In the genomic region with DNA sequence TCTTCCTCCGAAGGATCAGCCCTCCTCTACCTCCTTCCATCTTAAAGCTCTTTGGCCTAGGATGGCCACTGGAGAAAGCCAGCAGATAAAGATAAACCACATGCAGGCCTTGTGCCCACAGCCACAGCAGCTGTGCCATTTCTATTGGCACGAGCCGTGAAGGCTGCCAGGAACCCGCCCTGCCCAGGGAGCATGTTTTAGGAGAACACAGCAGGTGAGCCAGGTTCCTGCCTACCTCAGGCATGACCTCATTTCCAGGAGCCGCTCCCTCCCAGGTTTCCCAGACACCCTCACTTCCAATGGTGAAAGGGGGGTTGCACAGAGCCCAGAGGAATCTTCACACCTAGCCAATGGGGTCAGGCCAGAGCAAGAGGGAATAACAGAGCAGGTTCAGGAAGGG, we compare ENCODE assay signal across 10 mouse cellular contexts. TPM values are rescaled to one million over a fixed set of nuclear protein-coding genes. Genes with fewer than 3 reads are reported as not detected.
DNase-seq lines count a peak whose midpoint lies in the region; ATAC-seq and TF ChIP-seq lines count a peak whose summit lies in the region.
"Had no signal": no experiment of that assay in that cellular context is flagged by ENCODE, and none has a peak within 500 bp of the region (broad histone marks: within the 10 kb centered on the region; RNA-seq: fewer than 3 reads in every experiment).

No protein-coding gene starts in this region.

- ATAC-seq in activated CD4-positive, CD25-positive, alpha-beta regulatory T cell, adult 4 months: no peak
- ATAC-seq in midbrain, postnatal 0 days (ENCODE audit: low FRiP score): no peak

- TF ChIP-seq CTCF in lung, adult 2 months (IDR thresholded peaks at IDR 0.05; ENCODE audit: insufficient read depth, low read length): no peak
- TF ChIP-seq CTCF in midbrain, postnatal 0 days (IDR thresholded peaks at IDR 0.05): no peak

- no peak overlapping the region for H3K27ac ChIP-seq in midbrain, postnatal 0 days (ENCODE audit: low read depth, low read length)
- no peak overlapping the region for H3K27ac ChIP-seq in midbrain, embryonic 10.5 days (replicated peaks)
- H3K27ac ChIP-seq: embryonic facial prominence, embryonic 13.5 days had no signal

- peak; percentile 27 for DNase-seq in gastrocnemius, postnatal 10 days
- no peak for DNase-seq in gastrocnemius, postnatal 36 days
- peak; percentile 43 for DNase-seq in testis, postnatal 10 days (ENCODE audit: low spot score)
- no peak for DNase-seq in testis, postnatal 14 days (ENCODE audit: low spot score)
- DNase-seq in lung, adult 2 months: peak; percentile 60
- no peak for DNase-seq in midbrain, postnatal 0 days (ENCODE audit: low spot score)
- DNase-seq in midbrain, embryonic 10.5 days (ENCODE audit: low spot score): no peak
- DNase-seq: right cerebral cortex, postnatal 4 days had no signal

- H3K27me3 ChIP-seq in midbrain, postnatal 0 days (ENCODE audit: insufficient read depth, low read length): no peaks in the 10 kb centered on the region
- H3K27me3 ChIP-seq in midbrain, embryonic 10.5 days (ENCODE audit: low read depth, poor library complexity, severe bottlenecking): peaks cover 49% of the 10 kb centered on the region

- H3K4me1 ChIP-seq in lung, adult 2 months (ENCODE audit: control insufficient read depth, insufficient read depth, low read length): peaks cover 31% of the 10 kb centered on the region
- peaks cover 7% of the 10 kb centered on the region; the same call in 1 of the 2 replicates for H3K4me1 ChIP-seq in midbrain, postnatal 0 days (ENCODE audit: insufficient read depth, low read length)
- H3K4me1 ChIP-seq in midbrain, embryonic 10.5 days: peaks cover 35% of the 10 kb centered on the region

- no peak overlapping the region for H3K4me2 ChIP-seq in midbrain, postnatal 0 days (ENCODE audit: low read depth, low read length, poor library complexity, severe bottlenecking)
- H3K4me2 ChIP-seq: embryonic facial prominence, embryonic 13.5 days had no signal

- no peaks in the 10 kb centered on the region for H3K9me3 ChIP-seq in midbrain, postnatal 0 days (ENCODE audit: low read length)
- H3K9me3 ChIP-seq in midbrain, embryonic 10.5 days (replicated peaks): no peaks in the 10 kb centered on the region
- H3K9me3 ChIP-seq: embryonic facial prominence, embryonic 13.5 days had no signal

- H3K4me3 ChIP-seq in lung, adult 2 months (replicated peaks; ENCODE audit: extremely low read depth, low read depth, low read length): no peak overlapping the region
- no peak overlapping the region for H3K4me3 ChIP-seq in midbrain, postnatal 0 days (ENCODE audit: low read depth, low read length)
- H3K4me3 ChIP-seq in midbrain, embryonic 10.5 days: no peak overlapping the region
- H3K4me3 ChIP-seq: embryonic facial prominence, embryonic 13.5 days had no signal

- TF ChIP-seq POLR2A in lung, adult 2 months (IDR thresholded peaks at IDR 0.05; ENCODE audit: borderline replicate concordance, extremely low read depth, low read depth, low read length): no peak

- 42% methylated on average over 5 of the region's 5 CpGs for WGBS in lung, adult 2 months
- WGBS in midbrain, postnatal 0 days: 57% methylated on average over 5 of the region's 5 CpGs
- WGBS in midbrain, embryonic 10.5 days: 77% methylated on average over 5 of the region's 5 CpGs

- H3K36me3 ChIP-seq in midbrain, postnatal 0 days (ENCODE audit: insufficient read depth, low read length): no peaks in the 10 kb centered on the region
- H3K36me3 ChIP-seq in midbrain, embryonic 10.5 days: no peaks in the 10 kb centered on the region
- H3K36me3 ChIP-seq: embryonic facial prominence, embryonic 13.5 days had no signal

- no peak overlapping the region for H3K9ac ChIP-seq in midbrain, postnatal 0 days (replicated peaks; ENCODE audit: low read length, poor library complexity, severe bottlenecking)
- H3K9ac ChIP-seq: embryonic facial prominence, embryonic 13.5 days had no signal

- intact Hi-C loops in gastrocnemius, postnatal 36 days (cut with DNase I): no loop called here

RNA-seq across cellular contexts. Expression of a gene that starts 3.8 kb away (rescaled TPM):
- 1 to 10 TPM; 3.4 to 4.6 TPM for total RNA-seq in gastrocnemius, postnatal 10 days (2021)
- total RNA-seq in gastrocnemius, postnatal 36 days (2021): 1 to 10 TPM; 3.2 to 4.0 TPM
- 181 and 187 TPM in 2 replicates for polyA plus RNA-seq in lung, adult 2 months (2012; rRNA removed)
- under 1 TPM; 0.56 to 0.64 TPM for polyA plus RNA-seq in activated CD4-positive, CD25-positive, alpha-beta regulatory T cell, adult 4 months (2017; shearing (Covaris generic))
- total RNA-seq in midbrain, postnatal 0 days (2014; rRNA removed): 33.2 and 38.3 TPM in 2 replicates
- 11.2 and 12.3 TPM in 2 replicates for polyA plus RNA-seq in midbrain, postnatal 0 days (2015; fragmentation: Nextera tagmentation; extraction: Ambion mirVana)
- 5.1 and 5.4 TPM in 2 replicates for polyA plus RNA-seq in midbrain, embryonic 10.5 days (2016; fragmentation: Nextera tagmentation; extraction: Ambion mirVana)

RNA-seq across cellular contexts. Expression of a gene that starts 31.6 kb away (rescaled TPM):
- 100 to 1,000 TPM; 345 to 347 TPM for total RNA-seq in gastrocnemius, postnatal 10 days (2021)
- total RNA-seq in gastrocnemius, postnatal 36 days (2021): 100 to 1,000 TPM; 370 to 480 TPM
- 53.0 and 67.3 TPM in 2 replicates for polyA plus RNA-seq in lung, adult 2 months (2012; rRNA removed)
- 1 to 10 TPM; 2.9 to 5.6 TPM for polyA plus RNA-seq in activated CD4-positive, CD25-positive, alpha-beta regulatory T cell, adult 4 months (2017; shearing (Covaris generic))
- total RNA-seq in midbrain, postnatal 0 days (2014; rRNA removed): 14.1 and 18.1 TPM in 2 replicates
- 30.8 and 32.7 TPM in 2 replicates for polyA plus RNA-seq in midbrain, postnatal 0 days (2015; fragmentation: Nextera tagmentation; extraction: Ambion mirVana)
- polyA plus RNA-seq in midbrain, embryonic 10.5 days (2016; fragmentation: Nextera tagmentation; extraction: Ambion mirVana): 9.7 and 15.3 TPM in 2 replicates

RNA-seq across cellular contexts. Expression of a gene that starts 47.1 kb away (rescaled TPM):
- 1 to 10 TPM in 1 of 2 experiments, not detected in 1; 2.7 TPM for total RNA-seq in gastrocnemius, postnatal 10 days (2021)
- total RNA-seq in gastrocnemius, postnatal 36 days (2021): not detected
- 0.05 and 2.0 TPM in 2 replicates for polyA plus RNA-seq in lung, adult 2 months (2012; rRNA removed)
- polyA plus RNA-seq in activated CD4-positive, CD25-positive, alpha-beta regulatory T cell, adult 4 months (2017; shearing (Covaris generic)): not detected
- 0.33 TPM in 1 of 2 replicates, not detected in the other for total RNA-seq in midbrain, postnatal 0 days (2014; rRNA removed)
- not detected in 2 replicates for polyA plus RNA-seq in midbrain, postnatal 0 days (2015; fragmentation: Nextera tagmentation; extraction: Ambion mirVana)
- polyA plus RNA-seq in midbrain, embryonic 10.5 days (2016; fragmentation: Nextera tagmentation; extraction: Ambion mirVana): 0.89 and 1.3 TPM in 2 replicates

Comparison
In these comparisons a context has a peak if more than half of its experiments do, and no peak if none do; other contexts are left out.
1. DNase-seq: peak in gastrocnemius, postnatal 10 days (single experiment), testis, postnatal 10 days (single experiment) and lung, adult 2 months (single experiment); none in gastrocnemius, postnatal 36 days (0 of 2), testis, postnatal 14 days (single experiment), midbrain, postnatal 0 days (single experiment) and midbrain, embryonic 10.5 days (single experiment).
2. RNA of a gene that starts 3.8 kb away (polyA plus RNA-seq): 181 to 187 TPM in lung, adult 2 months; 11.2 to 12.3 TPM in midbrain, postnatal 0 days, 5.1 to 5.4 TPM in midbrain, embryonic 10.5 days and 0.56 to 0.64 TPM in activated CD4-positive, CD25-positive, alpha-beta regulatory T cell, adult 4 months; every median in the first group is over 10 times any median in the second.